Mouse (Mus musculus) CH12.LX (cell line): ENCODE data around the gene Wscd1. TPM values are rescaled to one million over a fixed set of nuclear protein-coding genes. Genes with fewer than 3 reads are reported as not detected.

Experiments used
- DNase-seq: peaks from one replicate; pipeline ENCODE4 v3.0.0-alpha.2; 2013; ENCODE audit errors: extremely low read depth
- H3K27ac ChIP-seq: 2 replicates; pipeline ENCODE4 v1.5.1; 2012; ENCODE audit warnings: low read depth, mild to moderate bottlenecking, control low read depth, moderate library complexity; ENCODE audit not compliant: insufficient read depth
- H3K27me3 ChIP-seq: replicated peaks from 2 replicates; pipeline ENCODE3; 2012; ENCODE audit warnings: inconsistent platforms
- H3K36me3 ChIP-seq, 2 experiments: replicated peaks in 1 of 2; 2 replicates each; pipeline versions ENCODE3 to v1.6.1; 2012; ENCODE audit warnings: inconsistent platforms in 1 of 2, low read length in 1 of 2, mild to moderate bottlenecking in 1 of 2, mixed read lengths in 1 of 2, moderate library complexity in 1 of 2; ENCODE audit not compliant: control insufficient read depth in 1 of 2, insufficient read depth in 1 of 2
- H3K4me1 ChIP-seq, 2 experiments: 2 replicates each; pipeline ENCODE4 v1.6.1; 2012; ENCODE audit warnings: inconsistent platforms in 1 of 2, moderate library complexity in 1 of 2; ENCODE audit not compliant: insufficient read depth in 2 of 2, control insufficient read depth in 1 of 2
- H3K4me2 ChIP-seq: 2 replicates; pipeline ENCODE4 v1.6.1; 2012; ENCODE audit warnings: low read depth, mild to moderate bottlenecking, control low read depth; ENCODE audit not compliant: poor library complexity, insufficient read depth, severe bottlenecking
- H3K4me3 ChIP-seq, 3 experiments: fragments of 150-350 bp in 1 of 3; sonication (generic) in 1 of 3; replicated peaks in 1 of 3; 2 replicates each; pipeline versions ENCODE3 to v1.5.1; 2011 to 2012; ENCODE audit warnings: low read depth in 2 of 3, low read length in 2 of 3, mild to moderate bottlenecking in 2 of 3, moderate library complexity in 2 of 3, control low read depth in 1 of 3, improper control_type of control experiment in 1 of 3, inconsistent platforms in 1 of 3, mixed read lengths in 1 of 3; ENCODE audit not compliant: poor library complexity in 1 of 3
- H3K79me2 ChIP-seq: replicated peaks from 2 replicates; pipeline ENCODE4 v1.6.1; 2012; ENCODE audit warnings: mild to moderate bottlenecking, moderate library complexity; ENCODE audit not compliant: control insufficient read depth, poor library complexity, insufficient read depth, severe bottlenecking; ENCODE audit errors: extremely low read depth
- H3K9ac ChIP-seq: 2 replicates; pipeline ENCODE4 v1.6.1; 2012; ENCODE audit warnings: low read depth, mild to moderate bottlenecking, control low read depth, moderate library complexity; ENCODE audit not compliant: insufficient read depth
- H3K9me3 ChIP-seq: replicated peaks from 2 replicates; pipeline ENCODE3; 2012; ENCODE audit warnings: low read length, inconsistent platforms, mixed read lengths
- BHLHE40 ChIP-seq: IDR thresholded peaks from 2 replicates; pipeline ENCODE4 v1.6.1; 2011; ENCODE audit warnings: mild to moderate bottlenecking, low read depth, low read length, improper control_type of control experiment
- CHD2 ChIP-seq: IDR thresholded peaks from 2 replicates; pipeline ENCODE4 v1.6.1; 2011; ENCODE audit warnings: low read length, improper control_type of control experiment
- EP300 ChIP-seq: IDR thresholded peaks from 2 replicates; pipeline ENCODE4 v1.6.1; 2011; ENCODE audit warnings: low read length, improper control_type of control experiment
- GABPA ChIP-seq: IDR thresholded peaks from 2 replicates; pipeline ENCODE4 v1.6.1; 2012; ENCODE audit warnings: low read depth, low read length, improper control_type of control experiment, inconsistent platforms; ENCODE audit not compliant: insufficient replicate concordance
- HCFC1 ChIP-seq: IDR thresholded peaks from 2 replicates; pipeline ENCODE4 v1.6.1; 2012; ENCODE audit warnings: low read depth, mild to moderate bottlenecking, inconsistent platforms, low read length, improper control_type of control experiment
- IRF4 ChIP-seq: IDR thresholded peaks from 2 replicates; pipeline ENCODE4 v1.6.1; 2014; ENCODE audit warnings: low read depth, mild to moderate bottlenecking, inconsistent platforms, low read length, improper control_type of control experiment
- JUN ChIP-seq: IDR thresholded peaks from 2 replicates; pipeline ENCODE4 v1.6.1; 2011; ENCODE audit warnings: low read depth, mild to moderate bottlenecking, low read length, improper control_type of control experiment, moderate library complexity; ENCODE audit not compliant: insufficient read depth
- MAFK ChIP-seq: IDR thresholded peaks from 2 replicates; pipeline ENCODE4 v1.6.1; 2011; ENCODE audit warnings: low read length, improper control_type of control experiment; ENCODE audit not compliant: insufficient replicate concordance
- MAX ChIP-seq: IDR thresholded peaks from 2 replicates; pipeline ENCODE4 v1.6.1; 2011; ENCODE audit warnings: low read length, improper control_type of control experiment
- MAZ ChIP-seq: IDR thresholded peaks from 2 replicates; pipeline ENCODE4 v1.6.1; 2012; ENCODE audit warnings: low read depth, mild to moderate bottlenecking, inconsistent platforms, low read length, improper control_type of control experiment, moderate library complexity
- MEF2A ChIP-seq: IDR thresholded peaks from 2 replicates; pipeline ENCODE4 v1.6.1; 2014; ENCODE audit warnings: low read depth, mild to moderate bottlenecking, inconsistent platforms, low read length, improper control_type of control experiment, borderline replicate concordance
- MXI1 ChIP-seq: IDR thresholded peaks from 2 replicates; pipeline ENCODE4 v1.6.1; 2011; ENCODE audit warnings: mild to moderate bottlenecking, low read depth, low read length, improper control_type of control experiment
- MYC ChIP-seq: IDR thresholded peaks from 2 replicates; pipeline ENCODE4 v1.6.1; 2011; ENCODE audit warnings: low read depth, mild to moderate bottlenecking, improper control_type of control experiment, low read length
- NELFE ChIP-seq: IDR thresholded peaks from 2 replicates; pipeline ENCODE4 v1.6.1; 2011; ENCODE audit warnings: low read depth, low read length, improper control_type of control experiment
- NRF1 ChIP-seq: IDR thresholded peaks from 2 replicates; pipeline ENCODE4 v1.6.1; 2014; ENCODE audit warnings: low read depth, mild to moderate bottlenecking, inconsistent platforms, low read length, improper control_type of control experiment, moderate library complexity
- PAX5 ChIP-seq: IDR thresholded peaks from 2 replicates; pipeline ENCODE4 v1.6.1; 2012; ENCODE audit warnings: low read length, inconsistent platforms, mixed read lengths
- POLR2A ChIP-seq: IDR thresholded peaks from 2 replicates; pipeline ENCODE4 v1.6.1; 2011; ENCODE audit warnings: low read depth, mild to moderate bottlenecking, improper control_type of control experiment, low read length
- POLR2AphosphoS2 ChIP-seq: IDR thresholded peaks from 2 replicates; pipeline ENCODE4 v1.6.1; 2011; ENCODE audit warnings: low read depth, low read length, improper control_type of control experiment
- SIN3A ChIP-seq: IDR thresholded peaks from 2 replicates; pipeline ENCODE4 v1.6.1; 2012; ENCODE audit warnings: low read length, improper control_type of control experiment, inconsistent platforms
- SMC3 ChIP-seq: IDR thresholded peaks from 2 replicates; pipeline ENCODE4 v1.6.1; 2011; ENCODE audit warnings: low read depth, low read length, improper control_type of control experiment
- UBTF ChIP-seq: IDR thresholded peaks from 2 replicates; pipeline ENCODE4 v1.6.1; 2012; ENCODE audit warnings: low read depth, mild to moderate bottlenecking, inconsistent platforms, low read length, improper control_type of control experiment, moderate library complexity
- USF1 ChIP-seq: IDR thresholded peaks from 2 replicates; pipeline ENCODE4 v1.6.1; 2014; ENCODE audit warnings: low read depth, mild to moderate bottlenecking, inconsistent platforms, low read length, improper control_type of control experiment
- USF2 ChIP-seq: conservative IDR thresholded peaks from 2 replicates; pipeline ENCODE4 v1.6.1; 2011; ENCODE audit warnings: low read depth, low read length, improper control_type of control experiment
- ZC3H11A ChIP-seq: IDR thresholded peaks from 2 replicates; pipeline ENCODE4 v1.6.1; 2012; ENCODE audit warnings: low read depth, mild to moderate bottlenecking, inconsistent platforms, low read length, improper control_type of control experiment
- ZKSCAN1 ChIP-seq: IDR thresholded peaks from 2 replicates; pipeline ENCODE4 v1.6.1; 2012; ENCODE audit warnings: low read depth, inconsistent platforms, low read length, improper control_type of control experiment, borderline replicate concordance
- ZMIZ1 ChIP-seq: IDR thresholded peaks from 2 replicates; pipeline ENCODE4 v1.6.1; 2012; ENCODE audit warnings: low read depth, mild to moderate bottlenecking, inconsistent platforms, low read length, improper control_type of control experiment
- ZNF384 ChIP-seq: IDR thresholded peaks from 2 replicates; pipeline ENCODE4 v1.6.1; 2012; ENCODE audit warnings: low read depth, low read length, improper control_type of control experiment, inconsistent platforms
- dilution Hi-C: fragments of 300-500 bp; cut with MboI; formaldehyde crosslinking; loops from 2 replicates; pipeline ENCODE4 v1.14.3; 2020; ENCODE audit warnings: low sequenced_read_pairs; ENCODE audit not compliant: extremely low pct_unique_long_range_greater_than_20kb, extremely low pct_ligation_motif_present
- in situ Hi-C: fragments of 300-500 bp; cut with MboI; formaldehyde crosslinking; loops from 3 replicates; pipeline ENCODE4 v1.14.3; 2019; ENCODE audit warnings: low sequenced_read_pairs, low pct_ligation_motif_present, low pct_unique_long_range_greater_than_20kb, mixed read lengths
- polyA plus RNA-seq: library from polyadenylated mRNA; unstranded; fragments of >175 nt; gene quantifications from 2 replicates; pipeline ENCODE4 v1.2.1, GENCODE M21; 2012; ENCODE audit warnings: low read depth; ENCODE audit not compliant: insufficient read length
- total RNA-seq, 2 experiments: library from RNA; depleted of rRNA; stranded (reverse); fragments of 300-350 nt in 1 of 2; fragments of >200 nt in 1 of 2; gene quantifications; 2 replicates each; pipeline ENCODE4 v1.2.3; 2012 to 2014

Gene Wscd1
- total and polyA plus RNA-seq, 3 experiments: not detected

- H3K4me2 ChIP-seq: no peak overlapping the region
- no peak for DNase-seq
- dilution Hi-C loops (no loop called here), in situ Hi-C loops (no loop called here)
- no peaks in the 10 kb centered on the region for H3K36me3 ChIP-seq
- H3K9me3 ChIP-seq: no peaks in the 10 kb centered on the region
- H3K4me1 ChIP-seq: no peaks in the 10 kb centered on the region
- no peak overlapping the region for H3K27ac ChIP-seq
- H3K27me3 ChIP-seq: peaks cover 97% of the 10 kb centered on the region
- TF ChIP-seq POLR2A (no peak), EP300 (no peak), USF2 (no peak), MXI1 (no peak), ZNF384 (no peak), MYC (no peak), NELFE (no peak), USF1 (no peak), MAZ (no peak), CHD2 (no peak)
- no peak overlapping the region for H3K9ac ChIP-seq
- H3K4me3 ChIP-seq: no peak overlapping the region
- no peaks in the 10 kb centered on the region for H3K79me2 ChIP-seq
These were observed 63.2 kb downstream of the Wscd1 start for GRCm38 (mm10) chr11:71812921-71813320.

- DNase-seq: no peak
- no peak overlapping the region for H3K27ac ChIP-seq
- TF ChIP-seq POLR2AphosphoS2 (no peak), UBTF (no peak), PAX5 (no peak), ZC3H11A (no peak), ZMIZ1 (no peak)
- H3K4me1 ChIP-seq: no peaks in the 10 kb centered on the region
- in situ Hi-C loops (no loop called here), dilution Hi-C loops (no loop called here)
- H3K27me3 ChIP-seq: peaks cover 97% of the 10 kb centered on the region
- H3K36me3 ChIP-seq: no peaks in the 10 kb centered on the region
- no peak overlapping the region for H3K4me2 ChIP-seq
- H3K9ac ChIP-seq: no peak overlapping the region
- H3K9me3 ChIP-seq: no peaks in the 10 kb centered on the region
- no peak overlapping the region for H3K4me3 ChIP-seq
- H3K79me2 ChIP-seq: no peaks in the 10 kb centered on the region
These were observed 64.8 kb downstream of the Wscd1 start for GRCm38 (mm10) chr11:71814511-71814910.

DNA sequence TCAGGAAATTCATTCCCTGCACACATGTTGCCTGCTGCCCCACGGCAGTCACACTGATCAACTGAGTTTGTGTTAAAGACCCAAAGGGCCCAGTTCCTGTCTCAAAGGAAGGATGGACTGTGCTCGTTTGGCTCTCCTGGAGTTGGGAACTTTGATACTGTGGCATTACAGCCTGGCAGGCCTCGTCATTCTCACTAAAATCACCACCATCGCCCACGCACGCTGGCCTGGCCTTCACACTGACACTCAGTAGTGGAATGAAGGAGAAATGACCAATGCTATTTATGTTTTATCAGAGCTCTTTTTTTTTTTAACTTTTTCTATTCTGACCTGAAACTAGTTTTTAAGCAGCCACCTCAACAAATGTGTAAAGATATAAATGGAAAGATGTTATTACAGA lies 65.6 kb downstream of the Wscd1 start:
- no peak for DNase-seq
- Histone ChIP-seq H3K4me2 (no peak overlapping the region), H3K27me3 (peaks cover 97% of the 10 kb centered on the region), H3K27ac (no peak overlapping the region), H3K9me3 (no peaks in the 10 kb centered on the region), H3K4me1 (no peaks in the 10 kb centered on the region), H3K79me2 (no peaks in the 10 kb centered on the region), H3K9ac (no peak overlapping the region), H3K36me3 (no peaks in the 10 kb centered on the region), H3K4me3 (no peak overlapping the region)
- dilution Hi-C loops: no loop called here
- in situ Hi-C loops: no loop called here
- TF ChIP-seq POLR2AphosphoS2: no peak
- no peak for TF ChIP-seq USF2
- no peak for TF ChIP-seq SIN3A
- TF ChIP-seq MAFK: no peak
- TF ChIP-seq MYC: no peak
- TF ChIP-seq ZC3H11A: no peak
- no peak for TF ChIP-seq NELFE
- TF ChIP-seq MEF2A: no peak
- no peak for TF ChIP-seq IRF4
- TF ChIP-seq BHLHE40: no peak
- no peak for TF ChIP-seq SMC3
- TF ChIP-seq UBTF: no peak
- TF ChIP-seq JUN: no peak
- TF ChIP-seq HCFC1: no peak
- no peak for TF ChIP-seq NRF1
- no peak for TF ChIP-seq ZKSCAN1
- no peak for TF ChIP-seq MAX
- no peak for TF ChIP-seq GABPA
